Mouse (Mus musculus) heart, postnatal 0 days (tissue): Measurements from ENCODE around the gene Prrc2a. TPM values are rescaled to one million over a fixed set of nuclear protein-coding genes. Genes with fewer than 3 reads are reported as not detected.

ENCODE experiments used
- ATAC-seq: fragments of 200-750 bp; cut with Nextera tagmentation; 2 replicates; pipeline ENCODE4 v1.8.0; 2017; ENCODE audit warnings: low read depth, moderate number of reproducible peaks, moderate library complexity; ENCODE audit not compliant: insufficient read depth
- DNase-seq: peaks from one replicate; pipeline ENCODE4 v3.0.0-alpha.2; 2016; ENCODE audit warnings: low spot score
- H3K27ac ChIP-seq: fragments of 300-500 bp; sonication (generic); 2 replicates; pipeline ENCODE4 v1.5.1; 2014; ENCODE audit warnings: low read depth, mild to moderate bottlenecking
- H3K27me3 ChIP-seq: fragments of 300-500 bp; sonication (generic); 2 replicates; pipeline ENCODE4 v1.6.1; 2014; ENCODE audit warnings: low read length, mixed read lengths; ENCODE audit not compliant: control insufficient read depth, insufficient read depth
- H3K36me3 ChIP-seq: fragments of 300-500 bp; sonication (generic); replicated peaks from 2 replicates; pipeline ENCODE4 v1.6.1; 2014; ENCODE audit warnings: low read length, mixed read lengths; ENCODE audit not compliant: control insufficient read depth, insufficient read depth
- H3K4me1 ChIP-seq: fragments of 300-500 bp; sonication (generic); 2 replicates; pipeline ENCODE4 v1.6.1; 2014; ENCODE audit warnings: antibody characterized with exemption; ENCODE audit not compliant: control insufficient read depth, insufficient read depth
- H3K4me2 ChIP-seq: fragments of 300-500 bp; sonication (generic); 2 replicates; pipeline ENCODE4 v1.6.1; 2014; ENCODE audit warnings: low read depth, mild to moderate bottlenecking, low read length, moderate library complexity
- H3K4me3 ChIP-seq: fragments of 300-500 bp; sonication (generic); 2 replicates; pipeline ENCODE4 v1.5.1; 2014; ENCODE audit warnings: low read depth, low read length
- H3K9ac ChIP-seq: fragments of 300-500 bp; sonication (generic); replicated peaks from 2 replicates; pipeline ENCODE4 v1.6.1; 2014; ENCODE audit warnings: low read depth, low read length, mixed read lengths
- H3K9me3 ChIP-seq: fragments of 300-500 bp; sonication (generic); replicated peaks from 2 replicates; pipeline ENCODE4 v1.6.1; 2016; ENCODE audit warnings: low read length; ENCODE audit not compliant: control insufficient read depth
- CTCF ChIP-seq: IDR thresholded peaks from 2 replicates; pipeline ENCODE4 v1.5.1; 2016; ENCODE audit warnings: antibody characterized with exemption, control low read depth, low read depth
- EP300 ChIP-seq: IDR thresholded peaks from 2 replicates; pipeline ENCODE4 v1.6.1; 2016; ENCODE audit warnings: antibody characterized with exemption, low read depth
- WGBS: fragments of 180-500 bp; shearing (Covaris S2); extraction: QIAGEN DNeasy Blood & Tissue Kit; methylation state at CpG from one replicate; pipeline ENCODE4 v1.1.7; 2014; 5-methylcytosine and 5-hydroxymethylcytosine counted together
- polyA plus RNA-seq: library from polyadenylated mRNA; unstranded; fragments of >200 nt; fragmentation: Nextera tagmentation; extraction: Ambion mirVana; gene quantifications from 2 replicates; pipeline ENCODE4 v1.2.1, GENCODE M21; 2015
- total RNA-seq: library from RNA; depleted of rRNA; stranded (reverse); fragments of >200 nt; gene quantifications from 2 replicates; pipeline ENCODE4 v1.2.3, GENCODE M21; 2014; ENCODE audit warnings: low replicate concordance

The Prrc2a gene
- total and polyA plus RNA-seq, 2 experiments from 2014 or later = 60.7 to 99.2 TPM

DNA sequence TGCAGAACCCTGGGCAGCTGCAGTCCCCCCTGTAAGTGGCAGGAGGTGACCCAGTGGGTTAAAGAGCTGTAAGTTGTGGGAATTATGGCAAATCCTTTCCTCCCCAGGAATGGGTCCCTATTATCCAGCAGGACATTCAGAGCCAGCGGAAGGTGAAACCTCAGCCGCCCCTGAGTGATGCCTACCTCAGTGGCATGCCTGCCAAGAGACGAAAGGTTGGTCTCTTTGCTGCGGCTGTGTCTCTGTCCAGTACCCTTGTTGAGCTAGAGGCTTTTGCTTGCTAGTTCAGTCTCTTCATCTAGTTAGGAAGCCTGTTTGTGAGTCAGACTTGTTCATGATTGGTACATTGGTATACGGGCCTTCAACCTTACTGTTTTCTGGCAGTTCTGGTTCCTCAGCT lies 18.6 kb downstream of the Prrc2a start:
- H3K4me2 ChIP-seq = no peak overlapping the region
- WGBS = 80% methylated on average over 5 of the region's 5 CpGs
- no peaks in the 10 kb centered on the region for H3K27me3 ChIP-seq
- no peak overlapping the region for H3K4me3 ChIP-seq
- H3K9me3 ChIP-seq = no peaks in the 10 kb centered on the region
- peaks cover 98% of the 10 kb centered on the region for H3K36me3 ChIP-seq
- no peak for TF ChIP-seq CTCF
- TF ChIP-seq EP300 = no peak
- no peaks in the 10 kb centered on the region for H3K4me1 ChIP-seq
- H3K9ac ChIP-seq = no peak overlapping the region
- no peak overlapping the region for H3K27ac ChIP-seq
- ATAC-seq (no peak), DNase-seq (no peak)

- Histone ChIP-seq H3K4me3 (no peak overlapping the region), H3K27me3 (no peaks in the 10 kb centered on the region), H3K9ac (no peak overlapping the region), H3K9me3 (no peaks in the 10 kb centered on the region), H3K27ac (no peak overlapping the region), H3K36me3 (peaks cover 88% of the 10 kb centered on the region), H3K4me2 (no peak overlapping the region), H3K4me1 (no peaks in the 10 kb centered on the region; the same call in 1 of the 2 replicates)
- 84% methylated on average over 6 of the region's 6 CpGs for WGBS
- no peak for DNase-seq
- no peak for ATAC-seq
- TF ChIP-seq CTCF (no peak), EP300 (no peak)
These were observed 22.7 kb downstream of the Prrc2a start for GRCm38 (mm10) chr17:35141971-35142370.

- Histone ChIP-seq H3K27ac (no peak overlapping the region), H3K4me2 (no peak overlapping the region), H3K9me3 (no peaks in the 10 kb centered on the region), H3K4me3 (no peak overlapping the region), H3K4me1 (no peaks in the 10 kb centered on the region; the same call in 1 of the 2 replicates), H3K36me3 (peaks cover 74% of the 10 kb centered on the region), H3K9ac (no peak overlapping the region), H3K27me3 (no peaks in the 10 kb centered on the region)
- WGBS = 77% methylated on average over 16 of the region's 16 CpGs
- no peak for DNase-seq
- TF ChIP-seq CTCF (no peak), EP300 (no peak)
- no peak for ATAC-seq
These were observed 24.2 kb downstream of the Prrc2a start for GRCm38 (mm10) chr17:35140490-35140996.

DNA sequence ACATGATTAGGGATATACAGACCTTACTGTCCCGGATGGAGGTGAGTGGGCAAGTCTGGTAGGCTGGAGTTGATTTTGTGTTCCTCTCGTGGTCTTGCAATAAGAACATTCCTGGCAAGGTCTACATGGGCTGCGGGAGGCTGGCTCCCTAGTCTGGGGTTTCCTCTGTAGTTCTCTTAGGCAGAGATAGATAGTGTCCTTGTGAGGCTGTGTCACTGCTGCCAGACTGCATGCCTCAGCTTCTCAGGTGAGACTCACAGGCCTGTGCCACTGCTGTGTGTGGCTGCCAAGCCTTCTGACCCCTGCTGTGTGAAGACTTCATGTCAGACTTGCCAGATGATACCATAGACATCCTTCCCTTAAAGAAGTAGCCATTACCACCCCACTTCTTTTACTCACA lies 25.4 kb downstream of the Prrc2a start:
- H3K9ac ChIP-seq = no peak overlapping the region
- no peaks in the 10 kb centered on the region for H3K9me3 ChIP-seq
- TF ChIP-seq CTCF (no peak), EP300 (no peak)
- H3K27me3 ChIP-seq = no peaks in the 10 kb centered on the region
- H3K4me1 ChIP-seq = no peaks in the 10 kb centered on the region; the same call in 1 of the 2 replicates
- DNase-seq (no peak), ATAC-seq (no peak)
- H3K4me3 ChIP-seq = no peak overlapping the region
- peaks cover 61% of the 10 kb centered on the region for H3K36me3 ChIP-seq
- WGBS = 86% methylated on average over 3 of the region's 3 CpGs
- no peak overlapping the region for H3K4me2 ChIP-seq
- H3K27ac ChIP-seq = no peak overlapping the region

- Histone ChIP-seq H3K36me3 (peaks cover 26% of the 10 kb centered on the region), H3K4me1 (no peaks in the 10 kb centered on the region; the same call in 1 of the 2 replicates), H3K27me3 (no peaks in the 10 kb centered on the region), H3K27ac (peak overlapping the region; percentile 96), H3K9me3 (no peaks in the 10 kb centered on the region), H3K9ac (peak overlapping the region; percentile 80), H3K4me3 (peak overlapping the region; percentile 84), H3K4me2 (peak overlapping the region; percentile 77)
- ATAC-seq = peak; percentile 45
- no peak for TF ChIP-seq CTCF
- under 1% methylated on average over 42 of the region's 43 CpGs for WGBS
- peak; percentile 83 for DNase-seq
These were observed 28.9 kb downstream of the Prrc2a start for GRCm38 (mm10) chr17:35135591-35136320.
